Mouse (Mus musculus) v-Abl transformed pro-B cells (cell line): ENCODE results near the gene Dpy19l1.

Experiments used
- in situ Hi-C, 2 experiments: fragments of 400-800 bp; cut with MboI; formaldehyde crosslinking; loops; one replicate each; pipeline ENCODE4 v1.15.1; 2025; ENCODE audit not compliant: unreplicated experiment in 2 of 2

The Dpy19l1 gene

GRCm38 (mm10) chr9:24503067-24503857 lies at the start of gene Dpy19l1:
TSS of gene Dpy19l1 (minus strand) at chr9:24503140.
- in situ Hi-C loops = loop anchor here (10.0 to 25.0 kb wide), 2 partner anchors 652 to 1941 kb away; partner anchors contain the start of gene Herpud2 (in 1 of the 2)

- in situ Hi-C loops = loop anchor here in 1 of 2 experiments (25.0 kb wide), 1 partner anchor 1049 kb away; no protein-coding TSS in a partner anchor
Measured at GRCm38 (mm10) chr9:24538159-24538558, 35.2 kb upstream of the Dpy19l1 start.

GRCm38 (mm10) chr9:24516575-24517139 lies 13.7 kb upstream of the Dpy19l1 start:
- in situ Hi-C loops = loop anchor here (5.0 to 25.0 kb wide), 4 partner anchors 399 to 1954 kb away; no protein-coding TSS in a partner anchor

- in situ Hi-C loops = loop anchor here (25.0 kb wide), 1 partner anchor 1952 kb away; no protein-coding TSS in a partner anchor
Measured at GRCm38 (mm10) chr9:24514078-24514469, 11.1 kb upstream of the Dpy19l1 start.

GRCm38 (mm10) chr9:24513290-24514077 lies 10.5 kb upstream of the Dpy19l1 start:
- in situ Hi-C loops = loop anchor here (25.0 kb wide), 1 partner anchor 1951 kb away; no protein-coding TSS in a partner anchor

- in situ Hi-C loops = loop anchor here (25.0 kb wide), 1 partner anchor 1950 kb away; no protein-coding TSS in a partner anchor
Measured at GRCm38 (mm10) chr9:24512121-24512539, 9.2 kb upstream of the Dpy19l1 start.

GRCm38 (mm10) chr9:24511371-24512120 lies 8.6 kb upstream of the Dpy19l1 start:
- in situ Hi-C loops = loop anchor here (25.0 kb wide), 1 partner anchor 1949 kb away; no protein-coding TSS in a partner anchor

- in situ Hi-C loops = loop anchor here (10.0 to 25.0 kb wide), 2 partner anchors 646 to 1947 kb away; partner anchors contain the start of gene Herpud2 (in 1 of the 2)
Measured at GRCm38 (mm10) chr9:24508880-24509279, 5.9 kb upstream of the Dpy19l1 start.

- in situ Hi-C loops = loop anchor here (10.0 to 25.0 kb wide), 2 partner anchors 648 to 1944 kb away; partner anchors contain the start of gene Herpud2 (in 1 of the 2)
Measured at GRCm38 (mm10) chr9:24506510-24506909, 3.6 kb upstream of the Dpy19l1 start.

- in situ Hi-C loops = loop anchor here (10.0 to 25.0 kb wide), 2 partner anchors 650 to 1943 kb away; partner anchors contain the start of gene Herpud2 (in 1 of the 2)
Measured at GRCm38 (mm10) chr9:24505017-24505763, 2.2 kb upstream of the Dpy19l1 start.

- in situ Hi-C loops = loop anchor here (10.0 to 25.0 kb wide), 2 partner anchors 650 to 1942 kb away; partner anchors contain the start of gene Herpud2 (in 1 of the 2)
Measured at GRCm38 (mm10) chr9:24504381-24504780, 1.4 kb upstream of the Dpy19l1 start.

- in situ Hi-C loops = loop anchor here (10.0 to 25.0 kb wide), 2 partner anchors 651 to 1942 kb away; partner anchors contain the start of gene Herpud2 (in 1 of the 2)
Measured at GRCm38 (mm10) chr9:24503858-24504219, 899 bp upstream of the Dpy19l1 start.

- in situ Hi-C loops = loop anchor here (10.0 to 25.0 kb wide), 2 partner anchors 652 to 1940 kb away; partner anchors contain the start of gene Herpud2 (in 1 of the 2)
Measured at GRCm38 (mm10) chr9:24502571-24503004, 352 bp downstream of the Dpy19l1 start.

GRCm38 (mm10) chr9:24501618-24502017 lies 1.3 kb downstream of the Dpy19l1 start:
- in situ Hi-C loops = loop anchor here (10.0 to 25.0 kb wide), 2 partner anchors 653 to 1939 kb away; partner anchors contain the start of gene Herpud2 (in 1 of the 2)

GRCm38 (mm10) chr9:24496226-24496625 lies 6.7 kb downstream of the Dpy19l1 start:
- in situ Hi-C loops = loop anchor here in 1 of 2 experiments (25.0 kb wide), 1 partner anchor 791 kb away; no protein-coding TSS in a partner anchor

- in situ Hi-C loops = loop anchor here in 1 of 2 experiments (25.0 kb wide), 1 partner anchor 797 kb away; no protein-coding TSS in a partner anchor
Measured at GRCm38 (mm10) chr9:24490516-24490915, 12.4 kb downstream of the Dpy19l1 start.

GRCm38 (mm10) chr9:24488425-24489104 lies 14.4 kb downstream of the Dpy19l1 start:
- in situ Hi-C loops = loop anchor here in 1 of 2 experiments (25.0 kb wide), 1 partner anchor 799 kb away; no protein-coding TSS in a partner anchor
